Mouse (Mus musculus) hindbrain, postnatal 0 days (tissue): ENCODE data around the gene Sowahb. TPM values are rescaled to one million over a fixed set of nuclear protein-coding genes. Genes with fewer than 3 reads are reported as not detected.
"Not testable (repeated sequence)": the region's sequence is repeated elsewhere in the genome, so short reads cannot be mapped to it uniquely, and the experiment has no call there.

Experiments
- ATAC-seq: fragments of 200-750 bp; cut with Nextera tagmentation; 2 replicates; pipeline ENCODE4 v1.8.0; 2017; ENCODE audit warnings: mild to moderate bottlenecking, moderate TSS enrichment, moderate library complexity
- DNase-seq: peaks from one replicate; pipeline ENCODE4 v3.0.0-alpha.2; 2015; ENCODE audit warnings: low spot score
- H3K27ac ChIP-seq: fragments of 300-500 bp; sonication (generic); 2 replicates; pipeline ENCODE4 v1.5.1; 2014; ENCODE audit warnings: mild to moderate bottlenecking
- H3K27me3 ChIP-seq: fragments of 300-500 bp; sonication (generic); 2 replicates; pipeline ENCODE4 v1.6.1; 2014; ENCODE audit warnings: low read length, mixed read lengths; ENCODE audit not compliant: insufficient read depth
- H3K36me3 ChIP-seq: fragments of 300-500 bp; sonication (generic); 2 replicates; pipeline ENCODE4 v1.6.1; 2014; ENCODE audit warnings: low read length, mixed read lengths; ENCODE audit not compliant: insufficient read depth
- H3K4me1 ChIP-seq: fragments of 300-500 bp; sonication (generic); 2 replicates; pipeline ENCODE4 v1.6.1; 2014; ENCODE audit warnings: antibody characterized with exemption, low read length, mixed read lengths; ENCODE audit not compliant: insufficient read depth
- H3K4me2 ChIP-seq: fragments of 300-500 bp; sonication (generic); 2 replicates; pipeline ENCODE4 v1.6.1; 2014; ENCODE audit warnings: low read depth, mild to moderate bottlenecking, low read length, moderate library complexity, mixed read lengths
- H3K4me3 ChIP-seq: fragments of 300-500 bp; sonication (generic); 2 replicates; pipeline ENCODE4 v1.5.1; 2014; ENCODE audit warnings: low read length
- H3K9ac ChIP-seq: fragments of 300-500 bp; sonication (generic); replicated peaks from 2 replicates; pipeline ENCODE4 v1.6.1; 2014; ENCODE audit warnings: mild to moderate bottlenecking, low read length, moderate library complexity, mixed read lengths
- H3K9me3 ChIP-seq: fragments of 300-500 bp; sonication (generic); 2 replicates; pipeline ENCODE4 v1.6.1; 2016; ENCODE audit warnings: low read length, mixed read lengths
- CTCF ChIP-seq: IDR thresholded peaks from 2 replicates; pipeline ENCODE4 v1.5.1; 2016; ENCODE audit warnings: antibody characterized with exemption, control low read depth, low read depth
- WGBS: fragments of 180-500 bp; shearing (Covaris S2); extraction: QIAGEN DNeasy Blood & Tissue Kit; methylation state at CpG from one replicate; pipeline ENCODE4 v1.1.7; 2014; 5-methylcytosine and 5-hydroxymethylcytosine counted together
- polyA plus RNA-seq: library from polyadenylated mRNA; unstranded; fragments of >200 nt; fragmentation: Nextera tagmentation; extraction: Ambion mirVana; gene quantifications from 2 replicates; pipeline ENCODE4 v1.2.1, GENCODE M21; 2015
- total RNA-seq: library from RNA; depleted of rRNA; stranded (reverse); fragments of >200 nt; gene quantifications from 2 replicates; pipeline ENCODE4 v1.2.3, GENCODE M21; 2014

The Sowahb gene
- total and polyA plus RNA-seq, 2 experiments from 2014 or later = 0.08 to 0.10 TPM

DNA sequence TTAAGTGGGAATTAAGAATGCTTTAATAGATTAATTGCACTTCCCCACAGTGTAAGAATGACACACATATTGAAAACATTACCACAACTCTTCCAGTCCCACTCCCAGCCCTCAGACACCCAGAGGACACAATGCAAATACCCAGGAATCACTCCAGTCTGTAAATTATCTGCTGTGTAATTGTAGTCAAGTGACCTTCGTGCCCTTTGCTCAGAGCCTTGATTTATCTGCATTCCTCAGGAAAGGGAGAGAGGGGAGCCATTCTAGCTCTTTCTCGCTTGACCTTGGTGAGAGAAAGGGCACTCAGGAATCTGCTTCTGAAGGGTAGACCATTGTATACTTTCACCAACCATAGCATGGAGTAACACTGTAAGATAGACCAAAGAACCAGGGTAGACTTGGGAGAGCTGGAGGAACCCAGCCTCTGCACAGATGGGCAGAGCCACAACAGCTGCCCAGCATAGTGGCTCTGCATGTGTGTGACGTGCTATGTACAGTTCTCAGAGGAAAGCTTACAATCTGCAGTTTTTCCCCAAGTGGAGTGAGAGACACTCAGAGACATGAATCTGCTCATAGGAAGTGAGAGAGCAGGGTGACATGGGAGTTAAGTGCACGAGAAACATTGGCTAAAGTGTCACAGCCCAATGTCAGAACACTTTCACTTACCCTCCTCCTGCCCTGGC, 18.2 kb downstream of the Sowahb start:
- Histone ChIP-seq H3K9me3 (no peaks in the 10 kb centered on the region), H3K4me3 (no peak overlapping the region), H3K27ac (no peak overlapping the region), H3K4me2 (no peak overlapping the region), H3K9ac (no peak overlapping the region), H3K36me3 (no peaks in the 10 kb centered on the region), H3K4me1 (no peaks in the 10 kb centered on the region), H3K27me3 (no peaks in the 10 kb centered on the region)
- ATAC-seq = no peak
- no peak for DNase-seq
- no peak for TF ChIP-seq CTCF
- 62% methylated on average over 4 of the region's 4 CpGs for WGBS

DNA sequence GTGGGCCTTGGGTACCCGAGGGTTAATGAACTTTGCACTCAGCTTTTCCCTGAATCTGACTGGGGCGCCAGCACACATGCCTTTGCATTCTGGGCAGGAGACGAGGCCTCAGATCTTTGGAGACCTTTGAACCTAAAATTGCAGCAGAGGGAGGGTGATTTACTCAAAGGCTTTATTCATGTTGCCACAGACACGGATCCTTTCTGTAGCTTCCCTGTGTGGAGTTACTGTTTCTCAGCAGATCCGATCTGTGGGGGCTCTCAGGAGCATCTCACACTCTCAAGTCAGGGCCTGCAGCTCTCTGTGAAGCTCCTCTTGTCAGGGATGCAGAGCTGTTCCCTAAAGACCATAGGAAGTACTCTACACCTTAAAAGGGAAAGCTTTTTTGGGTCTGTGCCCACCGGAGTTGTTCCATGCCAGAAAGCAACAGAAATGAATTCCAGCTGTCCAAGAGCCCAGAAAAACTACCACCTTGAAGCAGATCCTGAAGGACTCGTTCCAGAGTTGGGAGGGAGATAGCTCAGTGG, 20.0 kb downstream of the Sowahb start:
- Histone ChIP-seq H3K27ac (no peak overlapping the region), H3K4me1 (no peaks in the 10 kb centered on the region), H3K4me2 (no peak overlapping the region), H3K27me3 (no peaks in the 10 kb centered on the region), H3K36me3 (no peaks in the 10 kb centered on the region), H3K4me3 (no peak overlapping the region), H3K9ac (no peak overlapping the region), H3K9me3 (no peaks in the 10 kb centered on the region)
- 31% methylated on average over 7 of the region's 7 CpGs for WGBS
- no peak for TF ChIP-seq CTCF
- ATAC-seq (no peak), DNase-seq (no peak)

DNA sequence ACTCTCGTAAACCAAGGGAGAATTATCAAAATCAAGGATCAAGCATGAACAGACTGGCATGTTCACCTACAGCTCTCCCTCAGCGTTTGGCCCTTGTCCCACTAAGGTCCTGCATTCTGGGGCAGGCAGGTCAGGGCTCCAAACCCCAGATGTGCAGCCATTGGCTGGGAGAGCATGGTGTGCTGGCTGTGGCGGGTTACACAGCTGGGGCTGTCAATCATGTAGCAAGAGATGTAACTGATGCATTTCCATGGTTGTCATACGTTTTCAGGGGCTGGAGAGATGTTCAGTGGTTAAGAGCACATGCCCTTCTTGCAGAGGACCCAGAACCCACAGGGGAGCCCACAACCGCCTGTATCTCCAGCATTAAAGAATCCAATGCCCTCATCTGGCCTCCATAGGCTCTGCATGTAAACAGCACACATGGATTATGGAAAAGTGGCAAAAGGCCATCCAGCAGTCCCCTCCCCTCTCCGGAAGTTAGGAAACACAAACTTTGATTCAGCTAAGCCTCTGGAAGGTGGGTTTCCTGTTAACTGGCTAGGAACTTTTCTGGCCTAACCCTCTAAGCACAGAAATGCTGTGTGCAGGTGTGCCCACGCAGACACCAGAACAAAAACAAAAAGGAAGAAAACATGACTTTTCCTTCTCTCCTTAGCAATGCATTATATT, 22.6 kb downstream of the Sowahb start:
- Histone ChIP-seq H3K4me3 (no peak overlapping the region), H3K36me3 (no peaks in the 10 kb centered on the region)
- TF ChIP-seq CTCF = no peak

DNA sequence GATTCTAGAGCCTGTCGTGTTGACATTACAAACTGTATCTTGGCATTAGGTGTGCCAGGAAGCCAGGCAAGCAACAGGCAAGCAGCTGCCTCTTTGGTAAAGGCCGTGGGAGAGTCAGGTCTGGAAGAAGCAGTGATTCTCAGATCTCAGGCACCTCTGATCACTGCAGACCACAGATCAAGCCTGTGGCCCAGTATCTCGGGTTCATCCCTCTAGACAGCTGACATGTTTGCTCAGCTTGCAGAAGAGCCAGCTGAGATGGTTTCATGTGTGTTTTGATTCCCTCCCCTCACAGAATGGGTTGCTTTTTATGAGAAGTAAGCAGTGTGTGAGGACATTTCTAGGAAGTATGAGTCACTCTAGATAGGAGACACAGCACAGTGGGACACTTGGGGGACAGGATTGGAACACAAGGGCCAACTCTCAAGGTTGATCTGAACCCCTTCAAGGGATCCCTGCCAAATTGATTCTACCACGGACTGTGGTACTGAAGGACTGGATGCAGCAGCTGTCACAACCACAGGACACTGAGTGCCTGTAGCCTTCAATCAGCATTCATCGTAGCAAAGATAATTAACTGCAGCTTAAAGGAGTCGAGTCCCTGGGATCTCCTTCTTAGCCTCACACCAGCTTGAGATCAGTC, 24.7 kb downstream of the Sowahb start:
- Histone ChIP-seq H3K27ac (no peak overlapping the region), H3K4me1 (no peaks in the 10 kb centered on the region), H3K4me3 (no peak overlapping the region), H3K4me2 (no peak overlapping the region), H3K36me3 (no peaks in the 10 kb centered on the region), H3K9me3 (no peaks in the 10 kb centered on the region), H3K27me3 (no peaks in the 10 kb centered on the region), H3K9ac (no peak overlapping the region)
- peak; percentile 64 for ATAC-seq
- DNase-seq = peak; percentile 55
- no peak for TF ChIP-seq CTCF
- WGBS = 60% methylated on average over 6 of the region's 6 CpGs

More for the DNA sequence above, 22.6 kb downstream of the Sowahb start:
- Histone ChIP-seq H3K27ac (no peak overlapping the region), H3K4me2 (no peak overlapping the region), H3K9me3 (no peaks in the 10 kb centered on the region), H3K9ac (no peak overlapping the region), H3K27me3 (no peaks in the 10 kb centered on the region), H3K4me1 (no peaks in the 10 kb centered on the region)
- no peak for ATAC-seq
- no peak for DNase-seq
- WGBS = 38% methylated on average over 7 of the region's 7 CpGs

DNA sequence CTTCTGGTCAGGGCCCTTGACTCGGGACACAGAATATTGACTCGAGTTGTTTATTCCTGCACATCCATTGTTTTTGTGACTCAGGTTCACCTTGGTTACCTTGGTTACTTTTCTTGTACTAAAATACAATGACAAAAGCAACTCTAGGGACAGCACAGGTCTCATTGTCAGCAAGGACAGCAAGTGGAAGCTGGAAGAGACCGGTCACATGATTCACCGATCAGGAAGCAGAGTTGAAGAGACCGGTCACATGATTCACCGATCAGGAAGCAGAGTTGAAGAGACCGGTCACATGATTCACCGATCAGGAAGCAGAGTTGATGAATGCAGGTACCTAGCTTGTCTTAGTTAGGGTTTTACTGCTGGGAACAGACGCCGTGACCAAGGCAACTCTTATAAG, 25.6 kb downstream of the Sowahb start:
- WGBS = 93% methylated on average over 10 of the region's 10 CpGs
- not testable (repeated sequence) for H3K27ac ChIP-seq, ATAC-seq, DNase-seq, H3K9me3 ChIP-seq, H3K4me1 ChIP-seq, H3K9ac ChIP-seq, H3K4me3 ChIP-seq, H3K27me3 ChIP-seq, H3K4me2 ChIP-seq, H3K36me3 ChIP-seq

DNA sequence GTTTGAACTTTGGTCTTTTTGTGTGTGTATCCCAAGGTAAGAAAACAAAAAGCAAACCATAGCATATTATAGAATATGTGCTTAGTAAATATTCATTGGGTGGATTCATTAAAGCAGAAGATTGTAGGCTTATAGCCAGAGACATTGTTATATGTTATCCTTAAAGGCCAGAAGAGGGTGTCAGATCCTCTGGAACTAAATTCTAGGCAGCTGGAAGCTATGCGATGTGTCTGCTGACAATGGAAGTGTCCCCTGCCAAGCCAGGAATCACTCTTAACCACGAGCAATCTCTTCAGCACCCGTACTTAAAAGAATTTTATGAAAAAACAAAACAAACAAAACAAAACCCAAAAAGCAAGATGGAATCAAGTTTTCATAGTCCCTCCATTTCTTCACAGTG, 27.1 kb downstream of the Sowahb start:
- no peak overlapping the region for H3K9ac ChIP-seq
- ATAC-seq (no peak), DNase-seq (no peak)
- H3K36me3 ChIP-seq = no peaks in the 10 kb centered on the region
- H3K4me1 ChIP-seq = no peaks in the 10 kb centered on the region
- H3K4me2 ChIP-seq = no peak overlapping the region
- H3K9me3 ChIP-seq = no peaks in the 10 kb centered on the region
- H3K27me3 ChIP-seq = no peaks in the 10 kb centered on the region
- 0 out of 2 replicates have a peak, but pooled peaks have one; percentile 6 for TF ChIP-seq CTCF
- 64% methylated on average over 3 of the region's 3 CpGs for WGBS
- H3K27ac ChIP-seq = no peak overlapping the region
- H3K4me3 ChIP-seq = no peak overlapping the region
